Comparison of ENCODE assay signal across 20 mouse cellular contexts in the genomic region with DNA sequence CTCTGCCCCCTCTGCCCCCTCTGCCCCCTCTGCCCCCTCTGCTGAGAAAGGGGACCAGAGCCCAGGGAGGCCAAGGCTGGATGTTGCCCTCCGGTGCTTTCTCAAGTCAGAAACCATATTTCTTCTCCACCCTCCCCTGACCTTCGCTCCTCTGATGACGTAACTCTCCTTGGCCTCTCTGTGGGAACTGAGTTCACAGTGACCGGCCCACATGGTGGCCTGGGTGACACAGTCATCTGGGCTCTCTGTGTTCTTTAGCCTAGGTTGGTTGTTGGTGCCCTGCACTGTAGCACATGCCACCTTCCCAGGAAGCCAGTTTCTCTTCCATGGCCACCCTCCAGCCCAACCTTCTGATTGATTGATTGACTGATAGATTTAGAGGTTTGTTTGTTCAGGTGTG. TPM values are rescaled to one million over a fixed set of nuclear protein-coding genes. Genes with fewer than 3 reads are reported as not detected.
DNase-seq lines count a peak whose midpoint lies in the region; ATAC-seq and TF ChIP-seq lines count a peak whose summit lies in the region.
"Had no signal": no experiment of that assay in that cellular context is flagged by ENCODE, and none has a peak within 500 bp of the region (broad histone marks: within the 10 kb centered on the region; RNA-seq: fewer than 3 reads in every experiment).

No protein-coding gene starts in this region.

- H3K9me3 ChIP-seq in midbrain, embryonic 11.5 days (ENCODE audit: control insufficient read depth, low read length) = no peaks in the 10 kb centered on the region
- H3K9me3 ChIP-seq: embryonic facial prominence, embryonic 13.5 days; forebrain, embryonic 15.5 days; limb, embryonic 12.5 days; lung, embryonic 15.5 days had no signal

- no peaks in the 10 kb centered on the region for H3K27me3 ChIP-seq in small intestine, adult 2 months (ENCODE audit: control insufficient read depth, insufficient read depth, low read length)
- peaks cover 28% of the 10 kb centered on the region for H3K27me3 ChIP-seq in midbrain, embryonic 11.5 days (ENCODE audit: control insufficient read depth, insufficient read depth, low read length)

- peak overlapping the region; percentile 63 for H3K27ac ChIP-seq in small intestine, adult 2 months (ENCODE audit: insufficient read depth, low read depth, low read length)
- no peak overlapping the region for H3K27ac ChIP-seq in midbrain, embryonic 11.5 days (ENCODE audit: low read depth, low read length)
- H3K27ac ChIP-seq: embryonic facial prominence, embryonic 13.5 days; forebrain, embryonic 15.5 days; limb, embryonic 12.5 days; liver, embryonic 14.5 days; lung, embryonic 15.5 days had no signal

- TF ChIP-seq POLR2A in small intestine, adult 2 months (IDR thresholded peaks at IDR 0.05; ENCODE audit: low read depth, low read length) = peak; percentile 26; the same call in 1 of the 2 replicates

- TF ChIP-seq CTCF in small intestine, adult 2 months (IDR thresholded peaks at IDR 0.05; ENCODE audit: extremely low read depth, insufficient read length, insufficient replicate concordance, low read depth, low read length) = no peak

- peak; percentile 43 for ATAC-seq in granulocyte monocyte progenitor cell, adult 5-6 weeks (replicated peaks; ENCODE audit: poor library complexity, severe bottlenecking)
- no peak for ATAC-seq in midbrain, embryonic 11.5 days (ENCODE audit: low FRiP score)
- ATAC-seq in cerebellum, adult (ENCODE audit: insufficient number of reproducible peaks, low FRiP score, low TSS enrichment) = no peak
- ATAC-seq: forebrain, embryonic 15.5 days had no signal

- no peaks in the 10 kb centered on the region for H3K36me3 ChIP-seq in small intestine, adult 2 months (ENCODE audit: control insufficient read depth, insufficient read depth, low read length)
- H3K36me3 ChIP-seq in midbrain, embryonic 11.5 days (ENCODE audit: control insufficient read depth, insufficient read depth, low read length) = no peaks in the 10 kb centered on the region
- H3K36me3 ChIP-seq: embryonic facial prominence, embryonic 13.5 days; forebrain, embryonic 15.5 days; limb, embryonic 12.5 days; lung, embryonic 15.5 days had no signal

- 9% methylated on average over 4 of the region's 4 CpGs for WGBS in small intestine, adult 2 months
- 83% methylated on average over 4 of the region's 4 CpGs for WGBS in midbrain, embryonic 11.5 days

- H3K4me3 ChIP-seq in small intestine, adult 2 months (ENCODE audit: low read depth, low read length) = no peak overlapping the region
- H3K4me3 ChIP-seq in midbrain, embryonic 11.5 days (ENCODE audit: low read depth, low read length) = no peak overlapping the region
- H3K4me3 ChIP-seq: embryonic facial prominence, embryonic 13.5 days; forebrain, embryonic 15.5 days; limb, embryonic 12.5 days; lung, embryonic 15.5 days; myocyte had no signal

- H3K4me1 ChIP-seq in small intestine, adult 2 months (ENCODE audit: control insufficient read depth, insufficient read depth, insufficient read length, low read length) = peaks cover 21% of the 10 kb centered on the region
- peaks cover 7% of the 10 kb centered on the region for H3K4me1 ChIP-seq in midbrain, embryonic 11.5 days (ENCODE audit: control insufficient read depth, insufficient read depth, low read length)

- no peak overlapping the region for H3K9ac ChIP-seq in midbrain, embryonic 11.5 days (ENCODE audit: low read length)
- H3K9ac ChIP-seq: embryonic facial prominence, embryonic 13.5 days; forebrain, embryonic 15.5 days; limb, embryonic 12.5 days; liver, embryonic 14.5 days; lung, embryonic 15.5 days had no signal

- no peak overlapping the region for H3K4me2 ChIP-seq in midbrain, embryonic 11.5 days
- H3K4me2 ChIP-seq: embryonic facial prominence, embryonic 13.5 days; forebrain, embryonic 15.5 days; limb, embryonic 12.5 days; lung, embryonic 15.5 days had no signal

- peak; percentile 70 for DNase-seq in kidney, adult 9 months
- DNase-seq in kidney, postnatal 10 days = no peak
- DNase-seq in adrenal gland, adult 8-10 months = peak; percentile 84
- DNase-seq in cerebellum, postnatal 10 days = no peak
- no peak for DNase-seq in midbrain, embryonic 11.5 days (ENCODE audit: low spot score, missing footprints)
- DNase-seq: cerebellum, adult 9-10 months; gastrocnemius, postnatal 36 days; midbrain, embryonic 14.5 days; right cerebral cortex, postnatal 25 days; thymus, postnatal 14 days had no signal

RNA-seq across cellular contexts. Expression of a gene that starts 32.4 kb away (rescaled TPM):
- 10 to 100 TPM in 2 of 4 experiments, 1 to 10 TPM in 2; 9.4 to 16.6 (median 12.9) TPM for total RNA-seq in adrenal gland, adult 8-10 months (2022)
- 0.30 and 1.5 TPM in 2 replicates for total RNA-seq in granulocyte monocyte progenitor cell, adult 5-6 weeks (2014; fragmentation: Nextera tagmentation)
- 0.09 and 0.46 TPM in 2 replicates for total RNA-seq in granulocyte monocyte progenitor cell, adult 5-6 weeks (2017)
- 0.44 and 0.74 TPM in 2 replicates for polyA plus RNA-seq in small intestine, adult 2 months (2012; rRNA removed)
- polyA plus RNA-seq in midbrain, embryonic 11.5 days (2014; fragmentation: Nextera tagmentation; extraction: Ambion mirVana) = 6.6 and 7.0 TPM in 2 replicates

RNA-seq across cellular contexts. Expression of a gene that starts 43.1 kb away (rescaled TPM):
- total RNA-seq in adrenal gland, adult 8-10 months (2022) = 1 to 10 TPM; 3.6 to 6.5 (median 4.4) TPM
- total RNA-seq in granulocyte monocyte progenitor cell, adult 5-6 weeks (2014; fragmentation: Nextera tagmentation) = not detected in 2 replicates
- total RNA-seq in granulocyte monocyte progenitor cell, adult 5-6 weeks (2017) = not detected in 2 replicates
- polyA plus RNA-seq in small intestine, adult 2 months (2012; rRNA removed) = 0.32 and 0.38 TPM in 2 replicates
- 3.1 and 3.3 TPM in 2 replicates for polyA plus RNA-seq in midbrain, embryonic 11.5 days (2014; fragmentation: Nextera tagmentation; extraction: Ambion mirVana)
- total RNA-seq: hematopoietic stem cell, adult 5-6 weeks had no signal
- polyA plus RNA-seq: liver, embryonic 14.5 days had no signal

RNA-seq across cellular contexts. Expression of a gene that starts 52.5 kb away (rescaled TPM):
- 100 to 1,000 TPM in 1 of 4 experiments, 10 to 100 TPM in 3; 17.5 to 112 (median 73.6) TPM for total RNA-seq in adrenal gland, adult 8-10 months (2022)
- total RNA-seq in granulocyte monocyte progenitor cell, adult 5-6 weeks (2014; fragmentation: Nextera tagmentation) = 20.1 and 21.5 TPM in 2 replicates
- total RNA-seq in granulocyte monocyte progenitor cell, adult 5-6 weeks (2017) = 25.6 and 27.6 TPM in 2 replicates
- polyA plus RNA-seq in small intestine, adult 2 months (2012; rRNA removed) = 16.2 and 29.7 TPM in 2 replicates
- polyA plus RNA-seq in midbrain, embryonic 11.5 days (2014; fragmentation: Nextera tagmentation; extraction: Ambion mirVana) = 10.1 and 11.3 TPM in 2 replicates

RNA-seq across cellular contexts. Expression of a gene that starts 54.8 kb away (rescaled TPM):
- 10 to 100 TPM; 50.7 to 86.9 (median 66.5) TPM for total RNA-seq in adrenal gland, adult 8-10 months (2022)
- 3.1 and 5.9 TPM in 2 replicates for total RNA-seq in granulocyte monocyte progenitor cell, adult 5-6 weeks (2014; fragmentation: Nextera tagmentation)
- total RNA-seq in granulocyte monocyte progenitor cell, adult 5-6 weeks (2017) = 4.3 and 5.3 TPM in 2 replicates
- polyA plus RNA-seq in small intestine, adult 2 months (2012; rRNA removed) = 19.3 and 31.6 TPM in 2 replicates
- polyA plus RNA-seq in midbrain, embryonic 11.5 days (2014; fragmentation: Nextera tagmentation; extraction: Ambion mirVana) = 9.1 and 10.1 TPM in 2 replicates

Comparison
In these comparisons a context has a peak if more than half of its experiments do, and no peak if none do; other contexts are left out.
1. DNase-seq: peak in kidney, adult 9 months (single experiment) and adrenal gland, adult 8-10 months (single experiment); none in kidney, postnatal 10 days (single experiment), cerebellum, postnatal 10 days (0 of 2) and midbrain, embryonic 11.5 days (single experiment).
2. RNA of a gene that starts 32.4 kb away (total RNA-seq): 9.4 to 16.6 TPM in adrenal gland, adult 8-10 months; 0.09 to 1.5 TPM in granulocyte monocyte progenitor cell, adult 5-6 weeks; every median in the first group is over 4 times any median in the second.
3. RNA of a gene that starts 43.1 kb away (total RNA-seq): 3.6 to 6.5 TPM in adrenal gland, adult 8-10 months; not detected in granulocyte monocyte progenitor cell, adult 5-6 weeks; every median in the first group is over 4 times any median in the second.